Mouse (Mus musculus): ENCODE measurements at regions not wholly inside any gene's neighbourhood (a gene's known extent, or its start where the extent isn't known, plus 50 kb on each side); places are given as distances from the start of the nearest gene placed in this dataset.

DNA sequence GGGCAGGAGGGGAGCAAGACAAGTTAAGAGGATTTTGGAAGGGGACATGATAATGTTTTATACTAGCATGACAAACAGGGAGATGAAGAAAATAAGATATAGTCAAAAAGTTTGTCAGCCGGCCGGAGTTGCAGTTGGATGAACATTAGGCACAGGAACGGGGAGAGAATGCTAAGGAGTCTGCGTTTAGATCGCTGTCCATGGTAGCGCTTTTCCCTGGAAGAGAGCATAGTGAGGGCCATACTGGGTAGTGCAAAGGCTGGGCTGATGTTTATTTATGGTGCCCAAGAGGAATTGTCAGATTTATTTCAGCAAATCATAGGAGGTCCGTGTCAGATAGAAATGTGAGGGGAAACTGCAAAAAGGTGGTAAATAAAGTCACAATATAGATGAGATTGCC lies 337.0 kb downstream of the Brinp2 start:
- Histone ChIP-seq H3K27ac (no peak overlapping the region), H3K9ac (no peak overlapping the region), H3K4me3 (no peak overlapping the region), H3K4me1 (replicated peaks) (no peaks in the 10 kb centered on the region), H3K9me3 (no peaks in the 10 kb centered on the region), H3K36me3 (no peaks in the 10 kb centered on the region), H3K27me3 (no peaks in the 10 kb centered on the region), H3K4me2 (no peak overlapping the region)
- 37% methylated on average over 7 of the region's 7 CpGs for WGBS
- no peak for ATAC-seq (ENCODE audit: low FRiP score)

GRCm38 (mm10) chr1:158039756-158040155 lies 316.4 kb downstream of the Brinp2 start:
- H3K4me3 ChIP-seq, result no peak overlapping the region
- ATAC-seq (ENCODE audit: low FRiP score), result no peak
- H3K4me2 ChIP-seq, result no peak overlapping the region
- no peaks in the 10 kb centered on the region for H3K36me3 ChIP-seq
- no peaks in the 10 kb centered on the region for H3K27me3 ChIP-seq
- WGBS, result 39% methylated on average over 2 of the region's 2 CpGs
- no peak overlapping the region for H3K27ac ChIP-seq
- no peaks in the 10 kb centered on the region for H3K9me3 ChIP-seq
- H3K9ac ChIP-seq, result no peak overlapping the region
- no peaks in the 10 kb centered on the region for H3K4me1 ChIP-seq (replicated peaks)

GRCm38 (mm10) chr1:158040334-158040733 lies 315.8 kb downstream of the Brinp2 start:
- Histone ChIP-seq H3K4me2 (no peak overlapping the region), H3K4me1 (replicated peaks) (no peaks in the 10 kb centered on the region), H3K36me3 (no peaks in the 10 kb centered on the region), H3K27me3 (no peaks in the 10 kb centered on the region), H3K9me3 (no peaks in the 10 kb centered on the region), H3K4me3 (no peak overlapping the region), H3K27ac (no peak overlapping the region), H3K9ac (no peak overlapping the region)
- WGBS, result 83% methylated on average over 4 of the region's 4 CpGs
- no peak for ATAC-seq (ENCODE audit: low FRiP score)

DNA sequence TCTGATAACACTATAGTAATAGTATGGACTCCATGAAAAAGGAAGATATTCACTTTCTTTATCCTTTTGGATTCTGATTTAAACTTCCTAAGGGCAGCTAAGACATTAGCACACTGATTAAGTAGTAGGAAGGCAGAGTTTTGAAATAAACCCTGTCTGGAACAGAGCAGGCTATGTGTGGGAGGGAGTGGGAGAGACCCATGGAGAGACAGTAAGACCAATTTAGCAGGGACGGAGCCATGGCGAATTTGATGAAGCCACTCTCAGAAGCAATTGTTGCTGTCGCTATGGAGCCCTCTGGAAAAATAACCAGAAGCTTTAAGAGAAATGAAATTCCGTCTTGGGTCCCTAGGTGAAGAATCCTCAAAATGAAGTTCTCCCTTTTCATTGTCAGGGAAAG lies 303.5 kb downstream of the Brinp2 start:
- ATAC-seq (ENCODE audit: low FRiP score), result no peak
- H3K4me2 ChIP-seq, result no peak overlapping the region
- no peaks in the 10 kb centered on the region for H3K27me3 ChIP-seq
- no peak overlapping the region for H3K27ac ChIP-seq
- H3K9me3 ChIP-seq, result no peaks in the 10 kb centered on the region
- no peaks in the 10 kb centered on the region for H3K36me3 ChIP-seq
- WGBS, result 58% methylated on average over 4 of the region's 4 CpGs
- no peak overlapping the region for H3K4me3 ChIP-seq
- H3K9ac ChIP-seq, result no peak overlapping the region
- H3K4me1 ChIP-seq (replicated peaks), result no peaks in the 10 kb centered on the region

- Histone ChIP-seq H3K27me3 (no peaks in the 10 kb centered on the region), H3K36me3 (no peaks in the 10 kb centered on the region), H3K4me1 (replicated peaks) (no peaks in the 10 kb centered on the region), H3K27ac (no peak overlapping the region), H3K4me2 (no peak overlapping the region), H3K9ac (no peak overlapping the region), H3K4me3 (no peak overlapping the region), H3K9me3 (no peaks in the 10 kb centered on the region)
- ATAC-seq (ENCODE audit: low FRiP score), result no peak
- 69% methylated on average over 11 of the region's 11 CpGs for WGBS
Observed at GRCm38 (mm10) chr1:158054961-158055360, 301.2 kb downstream of the Brinp2 start.

GRCm38 (mm10) chr1:158056994-158057630 lies 299.0 kb downstream of the Brinp2 start:
- 73% methylated on average over 3 of the region's 3 CpGs for WGBS
- Histone ChIP-seq H3K9me3 (no peaks in the 10 kb centered on the region), H3K36me3 (no peaks in the 10 kb centered on the region), H3K9ac (no peak overlapping the region), H3K4me1 (replicated peaks) (no peaks in the 10 kb centered on the region), H3K27me3 (no peaks in the 10 kb centered on the region), H3K4me3 (no peak overlapping the region), H3K4me2 (no peak overlapping the region), H3K27ac (no peak overlapping the region)
- ATAC-seq (ENCODE audit: low FRiP score), result no peak

GRCm38 (mm10) chr1:158057789-158058188 lies 298.3 kb downstream of the Brinp2 start:
- Histone ChIP-seq H3K9ac (no peak overlapping the region), H3K9me3 (no peaks in the 10 kb centered on the region), H3K36me3 (no peaks in the 10 kb centered on the region), H3K27ac (no peak overlapping the region), H3K27me3 (no peaks in the 10 kb centered on the region), H3K4me3 (no peak overlapping the region), H3K4me2 (no peak overlapping the region), H3K4me1 (replicated peaks) (no peaks in the 10 kb centered on the region)
- ATAC-seq (ENCODE audit: low FRiP score), result no peak

DNA sequence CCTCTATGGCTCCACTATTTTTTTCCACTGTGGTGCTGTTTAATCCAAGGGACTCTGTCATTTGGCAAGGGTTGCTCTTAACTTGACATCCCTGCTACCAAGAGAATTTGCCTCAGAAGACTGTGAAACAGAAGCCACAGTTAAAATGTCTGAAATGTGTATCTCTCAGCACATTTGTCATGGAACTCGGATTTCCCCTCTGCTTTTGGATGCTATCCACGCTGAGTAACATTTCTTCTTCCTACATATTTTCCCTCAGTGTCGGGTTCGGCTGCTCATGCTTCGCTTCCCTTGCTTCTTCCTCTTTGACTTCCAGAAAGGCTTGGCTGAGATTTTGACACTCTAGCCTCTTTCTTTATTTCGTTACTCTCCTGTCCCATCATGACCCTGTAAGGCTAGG lies 294.1 kb downstream of the Brinp2 start:
- no peak overlapping the region for H3K4me2 ChIP-seq
- ATAC-seq (ENCODE audit: low FRiP score), result no peak
- H3K27ac ChIP-seq, result no peak overlapping the region
- H3K9me3 ChIP-seq, result no peaks in the 10 kb centered on the region
- no peaks in the 10 kb centered on the region for H3K27me3 ChIP-seq
- H3K9ac ChIP-seq, result no peak overlapping the region
- WGBS, result 89% methylated on average over 6 of the region's 6 CpGs
- no peaks in the 10 kb centered on the region for H3K36me3 ChIP-seq
- no peak overlapping the region for H3K4me3 ChIP-seq
- H3K4me1 ChIP-seq (replicated peaks), result no peaks in the 10 kb centered on the region

- H3K4me3 ChIP-seq, result no peak overlapping the region
- no peak overlapping the region for H3K9ac ChIP-seq
- no peak overlapping the region for H3K4me2 ChIP-seq
- 84% methylated on average over 1 of the region's 1 CpGs for WGBS
- H3K4me1 ChIP-seq (replicated peaks), result no peaks in the 10 kb centered on the region
- H3K36me3 ChIP-seq, result no peaks in the 10 kb centered on the region
- H3K27ac ChIP-seq, result no peak overlapping the region
- no peaks in the 10 kb centered on the region for H3K9me3 ChIP-seq
- no peaks in the 10 kb centered on the region for H3K27me3 ChIP-seq
- ATAC-seq (ENCODE audit: low FRiP score), result no peak
Observed at GRCm38 (mm10) chr1:158082181-158082580, 273.9 kb downstream of the Brinp2 start.

DNA sequence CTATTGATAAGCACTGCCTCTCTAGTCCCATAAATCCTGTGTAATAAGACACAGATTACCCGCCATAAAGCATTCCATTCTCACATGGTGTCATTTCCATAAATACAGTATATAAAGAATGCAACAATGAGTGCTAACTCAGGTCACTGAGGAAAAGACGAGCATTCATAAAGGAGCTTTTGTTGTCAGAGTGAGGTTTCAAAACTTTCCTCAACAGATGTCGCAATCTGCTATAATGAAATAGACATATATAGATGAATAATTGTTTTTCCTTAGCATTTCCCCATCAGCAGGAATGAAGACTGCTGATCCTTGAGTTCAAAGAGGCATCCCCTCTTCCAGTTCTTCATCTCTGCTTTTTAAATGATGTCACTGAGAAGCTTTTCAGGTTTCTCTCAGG lies 270.3 kb downstream of the Brinp2 start:
- Histone ChIP-seq H3K36me3 (no peaks in the 10 kb centered on the region), H3K9me3 (no peaks in the 10 kb centered on the region), H3K27ac (no peak overlapping the region), H3K4me2 (no peak overlapping the region), H3K4me1 (replicated peaks) (no peaks in the 10 kb centered on the region), H3K9ac (no peak overlapping the region), H3K27me3 (no peaks in the 10 kb centered on the region), H3K4me3 (no peak overlapping the region)
- WGBS, result 69% methylated on average over 3 of the region's 3 CpGs
- ATAC-seq (ENCODE audit: low FRiP score), result no peak

DNA sequence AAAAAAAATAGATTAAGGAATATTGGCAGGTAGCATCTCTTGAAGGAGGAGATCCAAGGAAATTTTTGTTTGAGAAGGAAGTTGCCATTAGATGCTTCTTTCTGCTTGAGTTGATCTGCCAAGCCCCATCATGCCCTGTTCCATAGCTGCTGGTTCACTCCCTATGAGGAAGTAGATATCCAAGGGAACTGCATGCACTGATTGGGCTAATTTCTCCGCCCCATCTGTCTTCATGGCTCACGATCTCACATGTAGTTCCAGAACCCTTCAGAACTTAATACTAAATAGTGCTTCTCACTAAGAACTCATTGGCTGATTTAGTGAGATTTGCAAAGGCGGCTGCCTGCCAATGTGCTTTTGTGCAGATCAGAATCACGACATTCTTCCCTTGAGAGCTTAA lies 258.6 kb downstream of the Brinp2 start:
- Histone ChIP-seq H3K27me3 (no peaks in the 10 kb centered on the region), H3K9ac (no peak overlapping the region), H3K4me2 (no peak overlapping the region), H3K9me3 (no peaks in the 10 kb centered on the region), H3K4me1 (replicated peaks) (no peaks in the 10 kb centered on the region), H3K36me3 (no peaks in the 10 kb centered on the region), H3K27ac (no peak overlapping the region), H3K4me3 (no peak overlapping the region)
- ATAC-seq (ENCODE audit: low FRiP score), result no peak
- WGBS, result 95% methylated on average over 4 of the region's 4 CpGs

GRCm38 (mm10) chr1:158119708-158120107 lies 236.4 kb downstream of the Brinp2 start:
- no peaks in the 10 kb centered on the region for H3K36me3 ChIP-seq
- no peak overlapping the region for H3K4me2 ChIP-seq
- no peaks in the 10 kb centered on the region for H3K4me1 ChIP-seq (replicated peaks)
- WGBS, result 93% methylated on average over 2 of the region's 2 CpGs
- H3K4me3 ChIP-seq, result no peak overlapping the region
- ATAC-seq (ENCODE audit: low FRiP score), result no peak
- H3K9me3 ChIP-seq, result no peaks in the 10 kb centered on the region
- H3K9ac ChIP-seq, result no peak overlapping the region
- H3K27ac ChIP-seq, result no peak overlapping the region
- H3K27me3 ChIP-seq, result no peaks in the 10 kb centered on the region

DNA sequence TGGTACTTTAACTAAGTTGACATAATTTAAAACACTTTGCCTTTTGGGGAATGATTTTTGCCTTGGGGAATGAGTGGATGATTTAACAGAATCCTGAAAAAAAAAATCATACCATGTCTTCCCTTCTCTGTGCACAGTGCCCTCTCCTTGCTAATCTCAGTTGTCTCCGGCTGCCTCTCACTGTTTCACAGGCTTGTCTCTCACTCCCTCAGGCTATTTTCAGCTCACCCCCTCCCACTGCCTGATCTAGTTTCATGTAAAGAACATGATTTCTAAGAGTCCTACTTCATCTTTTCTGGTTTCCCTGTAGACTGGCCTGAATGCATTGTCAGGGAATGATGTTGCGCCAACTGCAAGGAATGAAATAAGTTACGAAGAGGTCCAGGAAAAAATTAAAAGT lies 231.2 kb downstream of the Brinp2 start:
- Histone ChIP-seq H3K4me2 (no peak overlapping the region), H3K9me3 (no peaks in the 10 kb centered on the region), H3K9ac (no peak overlapping the region), H3K4me3 (no peak overlapping the region), H3K27me3 (no peaks in the 10 kb centered on the region), H3K27ac (no peak overlapping the region), H3K36me3 (no peaks in the 10 kb centered on the region), H3K4me1 (replicated peaks) (no peaks in the 10 kb centered on the region)
- ATAC-seq (ENCODE audit: low FRiP score), result no peak
- 79% methylated on average over 3 of the region's 3 CpGs for WGBS
